Mouse (Mus musculus): ENCODE results near the gene Ror1. TPM values are rescaled to one million over a fixed set of nuclear protein-coding genes. Genes with fewer than 3 reads are reported as not detected.

The Ror1 gene
- polyA plus RNA-seq, 1 experiment, result 8.9 TPM

GRCm38 (mm10) chr4:100252050-100252449, 156.5 kb downstream of the Ror1 start:
- DNase-seq (ENCODE audit: low spot score), result no peak

DNA sequence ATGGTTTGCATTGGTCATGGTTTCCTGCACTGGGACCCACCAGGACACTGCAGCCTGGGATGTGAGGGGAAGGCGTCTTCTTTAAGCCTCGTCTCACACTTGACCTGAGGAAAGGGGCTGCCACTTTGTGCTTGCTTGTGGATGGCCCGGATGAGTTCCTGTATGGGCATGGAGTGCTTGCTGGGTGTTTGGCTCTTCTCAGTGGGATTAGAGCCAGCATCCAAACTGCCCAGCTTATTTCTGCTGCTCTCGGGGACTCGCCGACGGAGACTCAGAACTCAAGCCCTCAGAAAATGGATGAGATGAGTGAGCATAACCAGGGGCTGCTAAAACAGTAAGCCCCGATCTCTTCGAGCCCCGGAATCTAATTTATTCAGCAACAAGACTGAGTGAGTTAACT, 157.1 kb downstream of the Ror1 start:
- DNase-seq (ENCODE audit: low spot score), result no peak

GRCm38 (mm10) chr4:100253401-100253800, 157.8 kb downstream of the Ror1 start:
- no peak for DNase-seq (ENCODE audit: low spot score)

DNA sequence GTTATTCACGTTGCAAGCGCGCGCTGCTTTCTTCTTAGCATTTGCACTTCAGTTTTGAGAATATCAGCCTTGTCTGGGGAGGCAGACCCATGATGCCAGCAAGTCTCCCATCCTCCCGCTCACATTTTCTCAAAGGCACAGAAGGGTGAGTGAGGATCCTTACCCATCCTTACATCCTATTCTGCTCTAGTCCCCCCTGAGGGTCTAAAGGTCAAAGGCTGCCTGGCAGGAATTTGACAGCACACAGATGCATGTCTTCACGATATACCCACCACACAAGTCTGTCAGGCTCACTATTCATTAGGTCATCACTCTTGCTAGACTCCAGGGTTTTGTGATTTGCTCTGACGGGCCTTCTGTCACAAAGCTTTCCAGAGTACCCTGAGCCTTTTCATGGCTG, 158.2 kb downstream of the Ror1 start:
- no peak for DNase-seq (ENCODE audit: low spot score)

DNA sequence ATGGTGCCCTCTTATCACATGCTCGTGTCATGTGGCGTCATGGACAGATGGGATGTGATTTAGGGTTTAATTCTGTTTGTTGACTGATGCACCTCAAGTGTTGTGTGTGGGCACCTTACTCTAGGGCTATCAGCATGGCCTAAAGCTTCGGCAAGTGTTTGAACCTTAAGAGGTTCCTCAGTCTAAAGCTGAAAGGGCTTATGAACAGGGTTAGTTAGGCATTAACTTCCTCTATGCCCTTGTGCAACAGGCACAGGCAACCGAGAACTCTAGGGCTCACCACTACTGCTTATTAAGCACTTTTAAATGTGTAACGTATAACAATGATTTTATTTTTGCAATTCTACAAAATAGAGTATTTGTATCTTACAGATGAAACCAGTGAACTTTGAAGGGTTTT, 162.9 kb downstream of the Ror1 start:
- DNase-seq (ENCODE audit: low spot score), result no peak

DNA sequence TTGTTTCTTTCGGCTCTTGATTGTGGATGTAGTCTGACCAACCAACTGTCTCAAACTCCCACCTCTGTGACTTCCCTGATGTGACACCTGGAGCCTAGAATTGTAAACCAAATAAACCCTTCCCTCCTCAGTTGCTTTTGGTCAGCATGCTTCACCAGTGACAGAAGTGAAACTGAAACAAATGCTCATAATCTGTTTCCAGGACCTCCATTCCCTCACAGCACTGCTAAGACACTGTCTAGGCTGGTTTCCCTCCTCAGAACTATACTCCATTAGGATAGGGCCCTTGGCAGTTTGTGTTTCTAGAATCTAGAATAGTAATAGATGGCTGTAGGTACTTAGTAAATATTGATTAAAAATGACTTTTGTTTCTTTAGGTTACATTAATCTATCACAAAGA, 168.3 kb downstream of the Ror1 start:
- no peak for DNase-seq (ENCODE audit: low spot score)

DNA sequence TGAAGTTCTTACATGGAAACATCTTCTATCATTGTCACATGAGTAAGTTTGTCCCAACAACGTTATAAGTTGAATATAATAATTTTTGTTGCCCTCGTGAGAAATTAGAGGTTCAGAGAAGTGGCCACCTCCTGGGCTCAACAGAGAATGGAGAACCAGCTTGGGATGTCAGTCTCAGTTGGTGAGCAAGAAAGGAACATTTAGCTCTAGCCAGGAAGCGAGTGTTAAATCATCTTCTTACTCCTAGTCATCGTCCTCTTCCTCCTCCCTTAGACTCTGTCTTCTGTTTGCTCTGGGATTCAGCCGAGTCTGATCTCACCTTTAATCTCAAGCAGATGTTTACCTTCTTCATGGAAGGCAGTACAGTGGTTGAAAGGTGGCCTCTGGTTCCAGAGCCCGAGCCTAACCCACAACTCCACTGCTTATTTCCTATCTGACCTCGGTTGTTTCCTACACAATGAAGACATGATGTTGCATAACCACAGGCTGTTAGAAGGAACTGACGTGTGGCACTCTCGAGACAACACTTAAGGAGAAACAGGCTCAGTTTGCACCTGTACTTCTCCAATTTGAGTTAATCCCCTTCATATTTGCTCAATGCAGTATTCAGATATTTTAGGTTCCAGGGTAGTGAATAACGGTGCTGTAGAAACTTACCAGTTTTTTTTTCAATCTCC, 175.6 kb downstream of the Ror1 start:
- DNase-seq (ENCODE audit: low spot score), result no peak

DNA sequence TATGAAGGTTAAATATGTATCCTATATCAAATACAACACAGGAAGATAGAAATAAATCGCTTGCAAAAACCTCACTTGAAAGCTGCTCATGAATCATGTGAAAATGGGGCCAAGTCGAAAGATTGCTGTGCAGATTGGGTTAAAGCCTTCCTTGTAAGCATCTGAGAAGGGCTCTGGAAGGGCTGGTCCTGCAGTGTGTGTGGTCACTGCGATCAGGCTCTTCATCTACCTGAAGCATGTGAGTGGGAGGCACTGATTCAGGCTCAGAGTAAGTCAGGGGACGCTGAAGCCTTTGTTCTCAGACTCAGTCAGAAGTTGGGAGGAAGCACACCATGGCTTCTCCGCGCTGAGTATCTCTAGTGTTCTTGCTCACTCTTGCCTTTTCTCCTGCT, 176.1 kb downstream of the Ror1 start:
- DNase-seq (ENCODE audit: low spot score), result no peak

GRCm38 (mm10) chr4:100273356-100273755, 177.8 kb downstream of the Ror1 start:
- no peak for DNase-seq (ENCODE audit: low spot score)

GRCm38 (mm10) chr4:100273807-100274480, 178.4 kb downstream of the Ror1 start:
- no peak for DNase-seq (ENCODE audit: low spot score)

DNA sequence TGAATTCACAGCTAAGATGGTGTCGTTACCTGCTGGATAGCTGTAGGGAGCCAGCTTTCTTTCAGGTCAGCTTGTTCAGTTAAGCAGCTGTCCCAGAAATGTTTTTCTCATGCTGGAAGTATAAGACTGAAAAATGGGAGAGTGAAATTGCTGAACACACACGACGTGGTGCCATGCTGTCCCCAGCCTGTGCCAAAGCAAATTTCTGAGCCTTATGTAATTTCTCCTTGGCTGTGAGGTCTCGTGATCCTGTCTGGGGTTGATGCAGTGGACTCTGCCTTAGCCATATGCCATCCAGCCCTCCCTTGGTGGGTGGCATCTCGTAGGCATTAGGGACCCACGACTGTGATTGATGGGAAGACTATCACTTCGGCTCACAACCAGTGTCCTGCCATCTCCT, 180.9 kb downstream of the Ror1 start:
- DNase-seq (ENCODE audit: low spot score), result no peak

DNA sequence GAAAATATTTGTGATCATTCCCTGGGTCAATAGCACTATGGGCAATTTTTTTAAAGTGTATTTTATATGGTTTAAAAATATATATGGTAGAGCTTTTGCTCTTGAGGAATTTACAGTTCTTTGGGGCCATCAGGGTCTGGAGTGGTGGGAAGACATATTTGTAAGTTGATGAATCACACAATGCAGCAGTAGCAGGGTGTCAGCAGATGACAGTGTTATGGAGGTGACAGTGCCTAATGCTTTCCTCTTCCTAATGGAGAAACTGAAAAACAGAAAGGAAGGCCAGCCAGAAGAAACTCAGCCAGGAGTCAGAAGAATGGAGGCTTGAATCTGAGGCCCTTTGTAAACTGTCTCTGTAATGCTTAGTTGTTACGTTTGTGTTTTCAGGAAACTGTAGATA, 181.4 kb downstream of the Ror1 start:
- DNase-seq (ENCODE audit: low spot score), result no peak

- DNase-seq (ENCODE audit: low spot score), result no peak
These were observed 187.7 kb downstream of the Ror1 start for GRCm38 (mm10) chr4:100283171-100283880.

GRCm38 (mm10) chr4:100284528-100284927, 188.9 kb downstream of the Ror1 start:
- no peak for DNase-seq (ENCODE audit: low spot score)

DNA sequence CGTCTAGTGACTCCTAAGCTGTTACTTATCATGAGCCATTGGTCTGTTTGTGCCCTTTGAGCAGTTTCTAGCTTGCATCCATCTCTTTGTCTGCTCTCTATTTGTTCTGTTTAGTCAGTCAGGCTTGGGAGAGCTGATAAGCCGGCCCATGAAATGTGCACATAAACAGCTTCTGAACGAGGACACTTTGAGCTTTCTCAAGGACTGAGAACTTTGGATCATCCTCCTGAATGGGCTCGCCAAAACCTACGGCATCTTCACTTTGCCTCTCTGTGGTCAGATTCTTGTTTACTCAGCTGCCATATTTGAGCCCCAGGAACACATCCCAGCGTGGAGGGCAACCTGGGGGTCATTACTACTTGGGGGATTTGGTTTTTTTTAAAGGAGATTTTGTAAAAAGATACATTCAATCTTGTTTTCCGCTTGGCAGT, 190.5 kb downstream of the Ror1 start:
- DNase-seq (ENCODE audit: low spot score), result no peak

GRCm38 (mm10) chr4:100286800-100287199, 191.2 kb downstream of the Ror1 start:
- DNase-seq (ENCODE audit: low spot score), result no peak

GRCm38 (mm10) chr4:100287829-100288228, 192.2 kb downstream of the Ror1 start:
- DNase-seq (ENCODE audit: low spot score), result no peak

DNA sequence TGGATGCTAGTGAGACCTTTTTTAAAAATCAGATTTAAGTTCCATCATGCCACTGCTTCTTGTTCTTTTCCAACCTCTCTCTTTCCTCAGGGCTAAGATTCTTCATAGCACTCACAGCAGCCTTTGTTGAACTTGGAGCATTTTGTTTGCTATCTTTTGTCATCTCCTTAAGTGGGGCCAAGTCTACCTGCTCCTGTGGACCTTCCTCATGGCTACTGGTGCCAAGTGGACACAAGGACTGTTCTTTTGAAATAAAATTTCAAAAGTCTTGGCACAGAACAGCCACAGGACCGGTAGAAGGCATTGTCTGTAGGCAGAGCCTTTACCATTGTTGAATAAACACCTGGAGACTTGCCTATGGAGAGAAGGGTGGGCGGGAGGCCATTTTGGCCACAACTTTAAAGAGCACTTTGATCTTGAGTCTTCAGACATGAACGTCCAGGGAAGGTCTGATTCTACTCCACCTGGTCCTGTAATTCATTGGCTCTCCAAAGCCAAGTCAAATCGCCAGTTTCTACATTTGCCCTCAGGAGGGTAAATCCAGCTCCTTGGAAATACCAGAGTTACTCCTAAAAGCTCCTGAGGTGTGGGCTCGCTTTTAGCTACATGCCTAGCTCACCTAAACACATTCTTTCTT, 195.5 kb downstream of the Ror1 start:
- DNase-seq (ENCODE audit: low spot score), result no peak

- no peak for DNase-seq (ENCODE audit: low spot score)
These were observed 202.1 kb downstream of the Ror1 start for GRCm38 (mm10) chr4:100297678-100298077.

GRCm38 (mm10) chr4:100298566-100298965, 203.0 kb downstream of the Ror1 start:
- DNase-seq (ENCODE audit: low spot score), result no peak

GRCm38 (mm10) chr4:100300171-100300570, 204.6 kb downstream of the Ror1 start:
- no peak for DNase-seq (ENCODE audit: low spot score)

DNA sequence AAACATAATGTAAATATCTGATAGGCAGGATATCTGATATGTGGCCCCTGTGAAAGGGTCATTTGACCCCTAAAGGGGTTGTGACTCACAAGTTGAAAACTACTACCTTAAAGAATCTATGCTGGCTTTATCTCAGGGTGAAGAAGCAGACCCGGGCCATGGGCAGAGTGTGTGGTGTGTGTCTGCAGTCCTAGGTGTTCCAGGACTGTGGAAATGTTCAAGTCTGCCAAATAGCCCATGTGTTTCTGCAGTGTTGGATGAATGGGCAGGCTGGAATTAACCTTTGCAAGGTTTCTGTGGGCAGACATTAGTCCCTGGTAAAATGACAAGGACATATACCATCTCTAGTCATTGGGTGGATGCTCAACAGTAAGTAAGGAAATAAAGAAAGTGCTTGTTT, 205.8 kb downstream of the Ror1 start:
- DNase-seq (ENCODE audit: low spot score), result no peak

- DNase-seq (ENCODE audit: low spot score), result no peak
These were observed 211.8 kb downstream of the Ror1 start for GRCm38 (mm10) chr4:100307365-100307764.
